Mouse (Mus musculus) retina, adult 2 months (tissue): ENCODE data around the gene Tmc3.

ENCODE experiments used
- DNase-seq: peaks from one replicate; pipeline ENCODE4 v3.0.0-alpha.2; 2012; ENCODE audit warnings: low read depth, low spot score

Tmc3 gene

GRCm38 (mm10) chr7:83637781-83638583 lies 53.3 kb downstream of the Tmc3 start:
- DNase-seq, result no peak

GRCm38 (mm10) chr7:83639084-83639483 lies 54.4 kb downstream of the Tmc3 start:
- no peak for DNase-seq

GRCm38 (mm10) chr7:83640581-83640980 lies 55.9 kb downstream of the Tmc3 start:
- DNase-seq, result no peak

- no peak for DNase-seq
Observed at GRCm38 (mm10) chr7:83641163-83641562, 56.4 kb downstream of the Tmc3 start.

- DNase-seq, result no peak
Observed at GRCm38 (mm10) chr7:83643581-83643980, 58.9 kb downstream of the Tmc3 start.

- no peak for DNase-seq
Observed at GRCm38 (mm10) chr7:83644761-83645160, 60.0 kb downstream of the Tmc3 start.

- no peak for DNase-seq
Observed at GRCm38 (mm10) chr7:83645476-83645875, 60.7 kb downstream of the Tmc3 start.

- no peak for DNase-seq
Observed at GRCm38 (mm10) chr7:83648807-83649206, 64.1 kb downstream of the Tmc3 start.

GRCm38 (mm10) chr7:83650638-83651037 lies 65.9 kb downstream of the Tmc3 start:
- no peak for DNase-seq

- DNase-seq, result no peak
Observed at GRCm38 (mm10) chr7:83652498-83652897, 67.8 kb downstream of the Tmc3 start.

- no peak for DNase-seq
Observed at GRCm38 (mm10) chr7:83653605-83654051, 68.9 kb downstream of the Tmc3 start.

GRCm38 (mm10) chr7:83654196-83654595 lies 69.5 kb downstream of the Tmc3 start:
- no peak for DNase-seq

GRCm38 (mm10) chr7:83654938-83655630 lies 70.4 kb downstream of the Tmc3 start:
- no peak for DNase-seq

- DNase-seq, result no peak
Observed at GRCm38 (mm10) chr7:83658716-83659115, 74.0 kb downstream of the Tmc3 start.

- no peak for DNase-seq
Observed at GRCm38 (mm10) chr7:83659159-83660065, 74.7 kb downstream of the Tmc3 start.

GRCm38 (mm10) chr7:83660273-83660691 lies 75.6 kb downstream of the Tmc3 start:
- no peak for DNase-seq

- no peak for DNase-seq
Observed at GRCm38 (mm10) chr7:83661031-83661430, 76.3 kb downstream of the Tmc3 start.

- no peak for DNase-seq
Observed at GRCm38 (mm10) chr7:83661763-83662162, 77.0 kb downstream of the Tmc3 start.

- DNase-seq, result no peak
Observed at GRCm38 (mm10) chr7:83662711-83663375, 78.1 kb downstream of the Tmc3 start.

GRCm38 (mm10) chr7:83666087-83666595 lies 81.4 kb downstream of the Tmc3 start:
- no peak for DNase-seq
